Mouse (Mus musculus): ENCODE data around the gene Prss8. TPM values are rescaled to one million over a fixed set of nuclear protein-coding genes. Genes with fewer than 3 reads are reported as not detected.
A peak's percentile ranks its signal among the peaks of the same experiment; 100 is the strongest.

Gene Prss8
- total and polyA plus RNA-seq, 2 experiments from 2014 or later: 0.37 to 2.7 TPM

DNA sequence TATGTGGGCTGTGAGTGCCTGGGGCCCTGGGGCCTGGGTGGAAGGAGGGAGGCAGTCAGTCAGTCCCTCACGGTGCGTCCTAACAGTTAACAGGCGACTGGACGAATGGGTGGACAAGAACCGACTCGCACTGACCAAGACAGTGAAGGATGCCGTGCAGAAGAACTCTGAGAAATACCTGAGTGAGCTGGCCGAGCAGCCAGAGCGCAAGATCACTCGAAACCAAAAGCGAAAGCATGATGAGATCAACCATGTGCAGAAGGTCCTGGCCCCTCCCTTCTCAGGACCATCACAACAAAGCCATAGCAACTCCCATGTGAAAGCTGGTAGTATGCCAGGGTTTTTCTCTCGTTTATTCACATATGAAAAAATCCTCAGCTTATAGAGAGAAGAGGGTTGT lies 14.6 kb downstream of the Prss8 start:
- H3K9me3 ChIP-seq (ENCODE audit: low read length): no peaks in the 10 kb centered on the region
- no peak for ATAC-seq (ENCODE audit: low FRiP score)

GRCm38 (mm10) chr7:127912938-127913337 lies 17.0 kb downstream of the Prss8 start:
- H3K27ac ChIP-seq (ENCODE audit: low read depth, low read length): peak overlapping the region; percentile 82
- peak overlapping the region; percentile 83; the same call in 1 of the 2 replicates for H3K9ac ChIP-seq (replicated peaks; ENCODE audit: low read length, poor library complexity, severe bottlenecking)
- DNase-seq (ENCODE audit: low spot score) (no peak), ATAC-seq (ENCODE audit: low FRiP score) (no peak)
- WGBS: 24% methylated on average over 4 of the region's 4 CpGs
- peaks cover 29% of the 10 kb centered on the region for H3K36me3 ChIP-seq (ENCODE audit: insufficient read depth, low read length)
- H3K4me1 ChIP-seq (ENCODE audit: insufficient read depth, low read length): no peaks in the 10 kb centered on the region
- H3K27me3 ChIP-seq (ENCODE audit: insufficient read depth, low read length): no peaks in the 10 kb centered on the region
- no peaks in the 10 kb centered on the region for H3K9me3 ChIP-seq (ENCODE audit: low read length)
- peak overlapping the region; percentile 60 for H3K4me2 ChIP-seq (ENCODE audit: low read depth, low read length, poor library complexity, severe bottlenecking)
- H3K4me3 ChIP-seq (ENCODE audit: low read depth, low read length): peak overlapping the region; percentile 98
- no peak for TF ChIP-seq CTCF (IDR thresholded peaks at IDR 0.05)

More for the DNA sequence above, 14.6 kb downstream of the Prss8 start:
- no peaks in the 10 kb centered on the region for H3K4me1 ChIP-seq (ENCODE audit: insufficient read depth, low read length)
- no peak overlapping the region for H3K4me3 ChIP-seq (ENCODE audit: low read depth, low read length)
- no peak for TF ChIP-seq CTCF (IDR thresholded peaks at IDR 0.05)
- H3K27ac ChIP-seq (ENCODE audit: low read depth, low read length): no peak overlapping the region
- H3K27me3 ChIP-seq (ENCODE audit: insufficient read depth, low read length): no peaks in the 10 kb centered on the region
- no peak overlapping the region for H3K9ac ChIP-seq (replicated peaks; ENCODE audit: low read length, poor library complexity, severe bottlenecking)
- 94% methylated on average over 12 of the region's 12 CpGs for WGBS
- H3K36me3 ChIP-seq (ENCODE audit: insufficient read depth, low read length): peaks cover 15% of the 10 kb centered on the region
- no peak overlapping the region for H3K4me2 ChIP-seq (ENCODE audit: low read depth, low read length, poor library complexity, severe bottlenecking)
- no peak for DNase-seq (ENCODE audit: low spot score)

DNA sequence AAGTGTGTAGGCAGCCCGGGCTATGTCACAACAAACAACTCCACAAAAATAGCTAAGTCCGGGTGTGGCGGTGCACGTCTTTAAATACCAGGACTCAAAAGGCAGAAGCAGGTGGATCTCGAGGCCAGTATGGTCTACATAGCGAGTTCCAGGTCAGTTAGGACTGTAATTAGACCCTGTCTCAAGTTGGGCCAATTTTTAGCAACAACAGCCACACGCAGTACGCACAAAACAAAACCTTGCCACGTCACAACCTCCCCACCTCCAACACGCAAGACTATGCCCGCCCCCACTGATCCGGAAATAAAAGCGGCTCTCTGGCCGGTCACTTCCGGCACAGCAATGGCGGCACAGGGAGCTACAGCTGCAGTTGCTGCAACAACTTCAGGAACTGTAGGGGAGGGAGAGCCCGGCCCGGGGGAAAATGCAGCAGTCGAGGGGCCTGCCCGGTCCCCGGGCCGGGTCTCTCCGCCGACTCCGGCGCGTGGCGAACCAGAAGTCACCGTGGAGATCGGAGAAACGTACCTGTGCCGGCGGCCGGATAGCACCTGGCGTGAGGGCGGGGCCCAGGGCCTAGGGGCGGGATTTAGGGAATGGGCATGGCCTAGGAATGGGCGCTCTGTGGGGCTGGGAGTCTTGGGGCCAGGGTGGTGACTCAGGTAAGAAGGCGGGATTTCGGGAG lies 17.6 kb downstream of the Prss8 start, which contains the start of gene Kat8:
Gene Kat8 (plus strand): TSS at position 327 of the 682 bp plus-strand sequence.
- peaks cover 30% of the 10 kb centered on the region for H3K36me3 ChIP-seq (ENCODE audit: insufficient read depth, low read length)
- 1% methylated on average over 40 of the region's 40 CpGs for WGBS
- no peaks in the 10 kb centered on the region for H3K4me1 ChIP-seq (ENCODE audit: insufficient read depth, low read length)
- peak within 1 kb of the TSS; percentile 98 for H3K4me3 ChIP-seq (ENCODE audit: low read depth, low read length)
- peak within 1 kb of the TSS; percentile 60 for H3K4me2 ChIP-seq (ENCODE audit: low read depth, low read length, poor library complexity, severe bottlenecking)
- ATAC-seq (ENCODE audit: low FRiP score) (peak; percentile 93), DNase-seq (ENCODE audit: low spot score) (peak; percentile 95)
- H3K9ac ChIP-seq (replicated peaks; ENCODE audit: low read length, poor library complexity, severe bottlenecking): peak within 1 kb of the TSS; percentile 83
- no peak for TF ChIP-seq CTCF (IDR thresholded peaks at IDR 0.05)
- no peaks in the 10 kb centered on the region for H3K27me3 ChIP-seq (ENCODE audit: insufficient read depth, low read length)
- H3K27ac ChIP-seq (ENCODE audit: low read depth, low read length): peak within 1 kb of the TSS; percentile 82
- H3K9me3 ChIP-seq (ENCODE audit: low read length): no peaks in the 10 kb centered on the region

DNA sequence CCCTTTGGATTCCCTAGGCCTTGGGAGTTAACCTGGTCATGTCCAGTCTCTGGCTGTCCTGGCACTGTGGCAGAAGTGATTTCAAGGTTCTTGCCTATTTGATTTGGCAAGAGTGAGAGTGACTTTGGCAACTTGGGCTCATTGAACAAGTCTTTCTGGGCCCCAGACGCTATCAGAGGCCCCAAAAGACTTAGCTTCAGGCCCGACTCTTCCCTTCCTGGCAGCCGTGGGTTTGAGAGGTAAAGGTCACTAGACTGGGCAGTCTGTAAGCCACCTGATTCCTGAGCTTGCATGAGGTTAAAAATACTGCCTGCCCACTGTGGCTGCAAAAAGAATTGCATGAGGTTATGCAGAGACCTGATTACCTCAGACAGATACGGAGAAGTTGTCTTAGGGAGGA lies 21.2 kb downstream of the Prss8 start:
- 90% methylated on average over 4 of the region's 4 CpGs for WGBS
- Histone ChIP-seq H3K4me1 (ENCODE audit: insufficient read depth, low read length) (peaks cover 12% of the 10 kb centered on the region; the same call in 1 of the 2 replicates), H3K9ac (replicated peaks; ENCODE audit: low read length, poor library complexity, severe bottlenecking) (no peak overlapping the region), H3K27ac (ENCODE audit: low read depth, low read length) (no peak overlapping the region), H3K9me3 (ENCODE audit: low read length) (no peaks in the 10 kb centered on the region), H3K4me3 (ENCODE audit: low read depth, low read length) (no peak overlapping the region), H3K27me3 (ENCODE audit: insufficient read depth, low read length) (no peaks in the 10 kb centered on the region), H3K4me2 (ENCODE audit: low read depth, low read length, poor library complexity, severe bottlenecking) (no peak overlapping the region), H3K36me3 (ENCODE audit: insufficient read depth, low read length) (peaks cover 27% of the 10 kb centered on the region)
- no peak for DNase-seq (ENCODE audit: low spot score)
- TF ChIP-seq CTCF (IDR thresholded peaks at IDR 0.05): no peak
- ATAC-seq (ENCODE audit: low FRiP score): no peak

- Histone ChIP-seq H3K4me2 (ENCODE audit: low read depth, low read length, poor library complexity, severe bottlenecking) (no peak overlapping the region), H3K27me3 (ENCODE audit: insufficient read depth, low read length) (no peaks in the 10 kb centered on the region), H3K9ac (replicated peaks; ENCODE audit: low read length, poor library complexity, severe bottlenecking) (no peak overlapping the region), H3K4me1 (ENCODE audit: insufficient read depth, low read length) (peaks cover 12% of the 10 kb centered on the region; the same call in 1 of the 2 replicates), H3K4me3 (ENCODE audit: low read depth, low read length) (no peak overlapping the region), H3K27ac (ENCODE audit: low read depth, low read length) (no peak overlapping the region), H3K9me3 (ENCODE audit: low read length) (no peaks in the 10 kb centered on the region), H3K36me3 (ENCODE audit: insufficient read depth, low read length) (peaks cover 27% of the 10 kb centered on the region)
- ATAC-seq (ENCODE audit: low FRiP score) (no peak), DNase-seq (ENCODE audit: low spot score) (no peak)
- 96% methylated on average over 12 of the region's 12 CpGs for WGBS
- no peak for TF ChIP-seq CTCF (IDR thresholded peaks at IDR 0.05)
Observed at GRCm38 (mm10) chr7:127907939-127908338, 22.0 kb downstream of the Prss8 start.

All from midbrain, postnatal 0 days (tissue).